Mouse (Mus musculus) embryonic facial prominence, embryonic 10.5 days (tissue): ENCODE data around the gene Kctd7. TPM values are rescaled to one million over a fixed set of nuclear protein-coding genes. Genes with fewer than 3 reads are reported as not detected.

ENCODE experiments used
- DNase-seq: peaks from one replicate; pipeline ENCODE4 v3.0.0-alpha.2; 2017; ENCODE audit warnings: low spot score
- H3K27ac ChIP-seq: fragments of 300-500 bp; sonication (generic); replicated peaks from 2 replicates; pipeline ENCODE4 v1.5.1; 2016; ENCODE audit warnings: mild to moderate bottlenecking
- H3K27me3 ChIP-seq: fragments of 300-500 bp; sonication (generic); replicated peaks from 2 replicates; pipeline ENCODE4 v1.6.1; 2016; ENCODE audit warnings: low read depth, mild to moderate bottlenecking; ENCODE audit not compliant: poor library complexity, severe bottlenecking
- H3K36me3 ChIP-seq: fragments of 300-500 bp; sonication (generic); replicated peaks from 2 replicates; pipeline ENCODE4 v1.6.1; 2016; ENCODE audit warnings: mild to moderate bottlenecking, moderate library complexity
- H3K4me1 ChIP-seq: fragments of 300-500 bp; sonication (generic); 2 replicates; pipeline ENCODE4 v1.6.1; 2016
- H3K4me3 ChIP-seq: fragments of 300-500 bp; sonication (generic); 2 replicates; pipeline ENCODE4 v1.5.1; 2016; ENCODE audit warnings: mild to moderate bottlenecking, moderate library complexity
- H3K9me3 ChIP-seq: fragments of 300-500 bp; sonication (generic); 2 replicates; pipeline ENCODE4 v1.6.1; 2016; ENCODE audit warnings: mild to moderate bottlenecking
- WGBS: fragments of 180-500 bp; shearing (Covaris S2); methylation state at CpG from one replicate; pipeline ENCODE4 v1.1.7; 2016; 5-methylcytosine and 5-hydroxymethylcytosine counted together
- polyA plus RNA-seq: library from polyadenylated mRNA; unstranded; fragments of >200 nt; fragmentation: Nextera tagmentation; extraction: Ambion mirVana; gene quantifications from 2 replicates; pipeline ENCODE4 v1.2.1, GENCODE M21; 2016

The Kctd7 gene
- polyA plus RNA-seq, 1 experiment from 2014 or later, result 5.1 TPM

- Histone ChIP-seq H3K4me3 (no peak overlapping the region), H3K27me3 (no peaks in the 10 kb centered on the region), H3K36me3 (peaks cover 30% of the 10 kb centered on the region), H3K4me1 (peaks cover 14% of the 10 kb centered on the region), H3K9me3 (no peaks in the 10 kb centered on the region), H3K27ac (peak overlapping the region; percentile 14; the same call in 1 of the 2 replicates)
- peak; percentile 64 for DNase-seq
- WGBS, result 60% methylated on average over 6 of the region's 6 CpGs
Measured at GRCm38 (mm10) chr5:130120904-130121303, 23.8 kb upstream of the Kctd7 start.

GRCm38 (mm10) chr5:130122355-130122754 is 22.3 kb upstream of the Kctd7 start:
- Histone ChIP-seq H3K4me3 (no peak overlapping the region), H3K36me3 (peaks cover 26% of the 10 kb centered on the region), H3K27ac (no peak overlapping the region), H3K9me3 (no peaks in the 10 kb centered on the region), H3K27me3 (no peaks in the 10 kb centered on the region), H3K4me1 (peaks cover 14% of the 10 kb centered on the region)
- WGBS, result 92% methylated on average over 2 of the region's 2 CpGs
- no peak for DNase-seq

DNA sequence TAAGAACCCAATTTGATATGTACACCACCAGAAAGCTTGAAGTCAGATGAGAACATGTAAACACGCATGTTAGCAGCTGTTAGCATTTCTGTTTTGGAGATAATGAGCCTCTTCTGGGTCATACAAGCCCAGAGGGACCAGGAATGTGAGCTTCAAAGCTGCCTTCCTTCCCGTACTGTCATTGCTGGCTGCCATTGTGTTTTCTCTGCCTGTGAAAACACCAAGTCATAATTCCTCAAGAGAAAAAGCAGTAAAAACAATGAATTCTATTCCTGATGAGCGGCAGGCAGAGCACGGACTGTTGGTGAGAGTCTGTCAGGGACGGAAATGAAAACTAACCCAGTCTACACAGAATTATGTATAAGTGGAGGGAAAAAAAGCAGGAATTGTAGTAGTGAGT is 20.4 kb upstream of the Kctd7 start:
- no peak for DNase-seq
- no peaks in the 10 kb centered on the region for H3K9me3 ChIP-seq
- 80% methylated on average over 5 of the region's 5 CpGs for WGBS
- peaks cover 20% of the 10 kb centered on the region for H3K4me1 ChIP-seq
- no peak overlapping the region for H3K27ac ChIP-seq
- H3K4me3 ChIP-seq, result no peak overlapping the region
- H3K27me3 ChIP-seq, result no peaks in the 10 kb centered on the region
- H3K36me3 ChIP-seq, result peaks cover 24% of the 10 kb centered on the region

DNA sequence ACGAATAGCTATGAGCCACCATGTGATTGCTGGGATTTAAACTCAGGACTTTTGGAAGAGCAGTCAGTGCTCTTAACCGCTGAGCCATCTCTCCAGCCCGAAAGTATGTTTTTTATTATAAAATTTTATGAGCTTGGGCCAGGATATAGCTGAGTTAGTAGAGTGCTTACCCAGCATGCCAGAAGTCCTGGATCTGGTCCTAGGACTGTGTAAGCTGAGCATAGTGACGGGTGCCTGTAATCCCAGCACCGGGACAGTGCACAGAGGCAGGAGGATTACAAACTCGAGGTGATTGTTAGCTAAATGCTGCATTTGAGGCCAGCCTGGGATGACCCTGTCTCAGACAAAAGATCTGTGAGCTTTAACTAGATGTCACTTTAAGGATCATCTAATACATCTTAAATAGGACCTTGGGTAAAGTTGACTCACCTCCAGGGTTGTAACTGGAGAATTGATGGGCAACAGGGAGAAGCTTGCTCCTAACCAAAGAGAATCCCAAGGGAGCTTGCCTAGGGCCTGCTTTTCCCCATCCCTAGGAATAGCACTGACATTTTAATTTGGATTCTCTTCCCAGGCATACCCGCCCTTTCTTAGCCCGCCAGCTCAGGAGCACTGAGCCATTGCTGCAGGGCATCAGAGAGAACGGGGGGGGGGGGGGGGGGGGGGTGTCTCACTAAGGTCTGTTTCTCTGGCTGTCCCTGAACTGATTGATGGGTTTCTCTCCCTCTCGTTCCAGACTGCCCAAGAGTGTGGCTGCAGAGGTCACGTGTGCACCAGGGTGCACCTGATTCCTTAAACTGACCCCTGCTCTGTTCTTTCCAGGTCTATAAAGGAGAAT is 15.8 kb upstream of the Kctd7 start:
- Histone ChIP-seq H3K4me3 (no peak overlapping the region), H3K27me3 (no peaks in the 10 kb centered on the region), H3K36me3 (peaks cover 33% of the 10 kb centered on the region), H3K4me1 (peaks cover 7% of the 10 kb centered on the region; the same call in 1 of the 2 replicates), H3K27ac (no peak overlapping the region), H3K9me3 (no peaks in the 10 kb centered on the region)
- 69% methylated on average over 11 of the region's 11 CpGs for WGBS
- DNase-seq, result no peak

- WGBS, result 83% methylated on average over 5 of the region's 5 CpGs
- no peak for DNase-seq
- peaks cover 35% of the 10 kb centered on the region for H3K36me3 ChIP-seq
Measured at GRCm38 (mm10) chr5:130129524-130129793, 15.2 kb upstream of the Kctd7 start.

GRCm38 (mm10) chr5:130136597-130136996 is 8.1 kb upstream of the Kctd7 start:
- no peak for DNase-seq
- H3K27ac ChIP-seq, result no peak overlapping the region
- no peaks in the 10 kb centered on the region for H3K4me1 ChIP-seq
- peaks cover 32% of the 10 kb centered on the region for H3K36me3 ChIP-seq
- WGBS, result 93% methylated on average over 13 of the region's 13 CpGs
- H3K27me3 ChIP-seq, result no peaks in the 10 kb centered on the region
- no peak overlapping the region for H3K4me3 ChIP-seq
- H3K9me3 ChIP-seq, result no peaks in the 10 kb centered on the region

More at GRCm38 (mm10) chr5:130129524-130129793, 15.2 kb upstream of the Kctd7 start:
- peaks cover 7% of the 10 kb centered on the region; the same call in 1 of the 2 replicates for H3K4me1 ChIP-seq
- no peak overlapping the region for H3K4me3 ChIP-seq
- no peak overlapping the region for H3K27ac ChIP-seq
- H3K9me3 ChIP-seq, result no peaks in the 10 kb centered on the region
- no peaks in the 10 kb centered on the region for H3K27me3 ChIP-seq

DNA sequence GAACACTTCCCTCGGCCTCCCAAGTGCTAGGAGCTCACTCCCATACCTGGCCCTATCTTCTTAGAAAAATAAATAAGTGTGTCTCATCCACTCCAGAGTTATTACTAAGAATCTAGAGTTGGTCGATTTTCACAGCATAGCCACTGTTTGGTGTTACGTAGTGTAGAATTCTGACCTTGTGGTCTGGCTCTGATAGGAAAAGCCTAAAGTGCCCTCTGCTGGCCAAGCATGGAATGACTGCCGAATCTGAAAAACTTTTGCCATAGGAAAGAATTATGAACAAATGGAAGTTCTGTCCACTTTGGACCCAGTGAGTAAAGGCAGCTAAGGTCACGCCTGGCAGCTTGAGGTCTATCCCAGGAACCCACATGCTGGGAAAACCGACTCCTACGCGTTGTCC is 5.3 kb upstream of the Kctd7 start:
- peak; percentile 78 for DNase-seq
- H3K4me3 ChIP-seq, result no peak overlapping the region
- H3K36me3 ChIP-seq, result peaks cover 26% of the 10 kb centered on the region
- 33% methylated on average over 8 of the region's 8 CpGs for WGBS
- H3K4me1 ChIP-seq, result peaks cover 11% of the 10 kb centered on the region
- H3K27me3 ChIP-seq, result peaks cover 6% of the 10 kb centered on the region; the same call in 1 of the 2 replicates
- H3K27ac ChIP-seq, result no peak overlapping the region
- H3K9me3 ChIP-seq, result no peaks in the 10 kb centered on the region

GRCm38 (mm10) chr5:130141138-130141537 is 3.5 kb upstream of the Kctd7 start:
- WGBS, result 87% methylated on average over 5 of the region's 5 CpGs
- Histone ChIP-seq H3K4me3 (no peak overlapping the region), H3K36me3 (peaks cover 10% of the 10 kb centered on the region), H3K4me1 (peaks cover 21% of the 10 kb centered on the region), H3K27ac (no peak overlapping the region), H3K27me3 (peaks cover 6% of the 10 kb centered on the region), H3K9me3 (no peaks in the 10 kb centered on the region)
- DNase-seq, result no peak

- H3K4me1 ChIP-seq, result peaks cover 21% of the 10 kb centered on the region
- no peak overlapping the region for H3K4me3 ChIP-seq
- no peaks in the 10 kb centered on the region for H3K9me3 ChIP-seq
- no peak for DNase-seq
- WGBS, result 59% methylated on average over 4 of the region's 4 CpGs
- peaks cover under 1% of the 10 kb centered on the region for H3K36me3 ChIP-seq
- peaks cover 6% of the 10 kb centered on the region for H3K27me3 ChIP-seq
- no peak overlapping the region for H3K27ac ChIP-seq
Measured at GRCm38 (mm10) chr5:130142041-130142440, 2.6 kb upstream of the Kctd7 start.

DNA sequence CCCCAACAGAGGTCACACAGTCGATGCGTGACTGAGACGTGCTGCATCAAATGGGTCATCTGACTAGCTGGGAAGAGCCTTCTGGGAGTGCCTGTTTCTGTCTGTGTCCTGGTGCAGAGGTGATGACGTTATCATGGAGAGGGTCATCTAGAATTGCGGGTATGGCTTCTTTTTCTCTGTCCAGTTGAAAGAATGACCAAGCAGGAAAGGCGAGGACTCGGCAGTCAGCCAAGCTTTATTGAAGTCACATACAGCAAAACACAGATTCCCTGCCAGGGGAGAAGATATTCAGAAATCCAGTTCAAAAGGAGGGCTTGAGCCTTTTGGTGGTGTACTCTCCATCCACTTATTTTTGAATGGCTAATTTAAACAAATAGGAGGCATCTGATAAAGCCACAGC is 1.6 kb upstream of the Kctd7 start:
- H3K4me1 ChIP-seq, result peaks cover 21% of the 10 kb centered on the region
- H3K36me3 ChIP-seq, result 0 out of 2 replicates have a peak, but pooled peaks cover 3% of the 10 kb centered on the region
- 90% methylated on average over 7 of the region's 7 CpGs for WGBS
- no peak overlapping the region for H3K4me3 ChIP-seq
- no peak overlapping the region for H3K27ac ChIP-seq
- no peak for DNase-seq
- H3K9me3 ChIP-seq, result no peaks in the 10 kb centered on the region
- peaks cover 6% of the 10 kb centered on the region for H3K27me3 ChIP-seq

GRCm38 (mm10) chr5:130143977-130144333 is 706 bp upstream of the Kctd7 start:
- Histone ChIP-seq H3K36me3 (peaks cover 7% of the 10 kb centered on the region; the same call in 1 of the 2 replicates), H3K4me1 (peaks cover 21% of the 10 kb centered on the region), H3K27me3 (peaks cover 6% of the 10 kb centered on the region), H3K27ac (peak overlapping the region; percentile 88), H3K4me3 (peak overlapping the region; percentile 74), H3K9me3 (no peaks in the 10 kb centered on the region)
- peak; percentile 80 for DNase-seq
- 7% methylated on average over 20 of the region's 20 CpGs for WGBS

- no peak overlapping the region for H3K27ac ChIP-seq
- peaks cover 21% of the 10 kb centered on the region for H3K4me1 ChIP-seq
- no peaks in the 10 kb centered on the region for H3K9me3 ChIP-seq
- peaks cover 7% of the 10 kb centered on the region; the same call in 1 of the 2 replicates for H3K36me3 ChIP-seq
- no peak for DNase-seq
- peaks cover 6% of the 10 kb centered on the region for H3K27me3 ChIP-seq
- WGBS, result 89% methylated on average over 8 of the region's 8 CpGs
- no peak overlapping the region for H3K4me3 ChIP-seq
Measured at GRCm38 (mm10) chr5:130145961-130146360, 1.3 kb downstream of the Kctd7 start.

DNA sequence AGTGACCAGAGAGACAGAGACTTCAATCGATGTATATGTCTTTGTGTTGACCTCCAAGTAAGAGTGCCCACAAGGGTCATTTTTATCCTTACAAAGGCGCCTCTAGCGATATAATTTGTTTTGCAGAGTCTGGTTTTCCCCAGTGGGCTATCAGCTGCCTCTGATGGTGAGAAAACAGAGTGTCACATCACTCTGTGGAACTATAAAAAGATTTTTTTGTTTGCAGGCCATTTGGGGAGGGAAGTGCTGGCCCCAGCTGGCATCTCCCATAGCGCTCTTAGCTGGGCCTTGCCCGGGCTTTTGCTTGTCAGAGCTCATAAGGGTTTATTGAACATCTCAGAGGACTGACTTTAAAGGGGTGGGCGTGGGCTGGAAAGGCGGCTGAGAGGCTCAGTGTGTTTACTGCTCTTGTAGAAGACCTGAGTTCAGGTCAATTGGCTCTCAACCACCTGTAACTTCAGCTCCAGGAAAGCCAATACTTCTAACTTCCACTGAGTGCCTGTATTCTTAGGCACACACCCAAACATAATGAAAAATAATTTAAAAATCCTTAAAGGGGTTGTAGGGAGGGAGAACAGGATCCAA is 5.2 kb downstream of the Kctd7 start:
- Histone ChIP-seq H3K36me3 (peaks cover 27% of the 10 kb centered on the region), H3K4me3 (no peak overlapping the region), H3K4me1 (peaks cover 8% of the 10 kb centered on the region), H3K27ac (no peak overlapping the region), H3K27me3 (no peaks in the 10 kb centered on the region; the same call in 1 of the 2 replicates), H3K9me3 (no peaks in the 10 kb centered on the region)
- DNase-seq, result no peak
- WGBS, result 80% methylated on average over 7 of the region's 7 CpGs
